Mouse (Mus musculus) limb, embryonic 14.5 days (tissue): Measurements from ENCODE around the gene Il31ra. TPM values are rescaled to one million over a fixed set of nuclear protein-coding genes. Genes with fewer than 3 reads are reported as not detected.

Experiments
- ATAC-seq: fragments of 200-750 bp; cut with Nextera tagmentation; 2 replicates; pipeline ENCODE4 v1.8.0; 2017; ENCODE audit warnings: low read depth, moderate number of reproducible peaks, moderate TSS enrichment; ENCODE audit not compliant: low FRiP score
- DNase-seq: peaks from one replicate; pipeline ENCODE4 v3.0.0-alpha.2; 2015; ENCODE audit warnings: low spot score
- H3K27ac ChIP-seq: fragments of 300-500 bp; sonication (generic); replicated peaks from 2 replicates; pipeline ENCODE4 v1.5.1; 2014; ENCODE audit warnings: low read depth, mild to moderate bottlenecking, low read length, moderate library complexity, mixed read lengths
- H3K27me3 ChIP-seq: fragments of 300-500 bp; sonication (generic); 2 replicates; pipeline ENCODE4 v1.6.1; 2014; ENCODE audit warnings: low read length, mixed read lengths; ENCODE audit not compliant: control insufficient read depth, insufficient read depth
- H3K36me3 ChIP-seq: fragments of 300-500 bp; sonication (generic); 2 replicates; pipeline ENCODE4 v1.6.1; 2014; ENCODE audit warnings: mild to moderate bottlenecking, low read length, moderate library complexity, mixed read lengths; ENCODE audit not compliant: control insufficient read depth, insufficient read depth
- H3K4me1 ChIP-seq: fragments of 300-500 bp; sonication (generic); 2 replicates; pipeline ENCODE4 v1.6.1; 2014; ENCODE audit warnings: antibody characterized with exemption, low read length, mixed read lengths; ENCODE audit not compliant: control insufficient read depth, insufficient read depth
- H3K4me2 ChIP-seq: fragments of 300-500 bp; sonication (generic); replicated peaks from 2 replicates; pipeline ENCODE4 v1.6.1; 2014; ENCODE audit warnings: low read depth, mild to moderate bottlenecking, low read length, moderate library complexity; ENCODE audit not compliant: severe bottlenecking
- H3K4me3 ChIP-seq: fragments of 300-500 bp; sonication (generic); replicated peaks from 2 replicates; pipeline ENCODE4 v1.5.1; 2014; ENCODE audit warnings: low read length
- H3K9ac ChIP-seq: fragments of 300-500 bp; sonication (generic); 2 replicates; pipeline ENCODE4 v1.6.1; 2014; ENCODE audit warnings: mild to moderate bottlenecking, low read depth, low read length, moderate library complexity; ENCODE audit not compliant: severe bottlenecking
- H3K9me3 ChIP-seq: fragments of 300-500 bp; sonication (generic); 2 replicates; pipeline ENCODE4 v1.6.1; 2016; ENCODE audit warnings: low read length; ENCODE audit not compliant: control insufficient read depth
- POLR2A ChIP-seq: fragments of 200-500 bp; IDR thresholded peaks from 2 replicates; pipeline ENCODE4 v1.8.0; 2012; ENCODE audit warnings: inconsistent platforms, mild to moderate bottlenecking, moderate library complexity, borderline replicate concordance; ENCODE audit not compliant: insufficient read depth, insufficient read length; ENCODE audit errors: extremely low read depth
- WGBS: fragments of 180-500 bp; shearing (Covaris S2); extraction: QIAGEN DNeasy Blood & Tissue Kit; methylation state at CpG from one replicate; pipeline ENCODE4 v1.1.7; 2014; 5-methylcytosine and 5-hydroxymethylcytosine counted together
- polyA plus RNA-seq, 2 experiments: library from polyadenylated mRNA; depleted of rRNA in 1 of 2; stranded (reverse) in 1 of 2; unstranded in 1 of 2; fragments of >200 nt; fragmentation: Nextera tagmentation in 1 of 2; extraction: Ambion mirVana in 1 of 2; gene quantifications; 2 replicates each; pipeline versions ENCODE4 v1.2.1 to v1.2.3; 2012 to 2014

Gene Il31ra
- polyA plus RNA-seq, 2 experiments, result 0.21 to 0.38 TPM

- Histone ChIP-seq H3K4me2 (no peak overlapping the region), H3K36me3 (peaks cover 14% of the 10 kb centered on the region), H3K4me1 (peaks cover 8% of the 10 kb centered on the region; the same call in 1 of the 2 replicates), H3K27me3 (no peaks in the 10 kb centered on the region), H3K27ac (no peak overlapping the region), H3K9me3 (0 out of 2 replicates have a peak, but pooled peaks cover 3% of the 10 kb centered on the region), H3K9ac (no peak overlapping the region), H3K4me3 (no peak overlapping the region)
- WGBS, result 93% methylated on average over 9 of the region's 9 CpGs
- no peak for TF ChIP-seq POLR2A
- ATAC-seq (no peak), DNase-seq (no peak)
Measured at GRCm38 (mm10) chr13:112471201-112471600, 123.0 kb downstream of the Il31ra start.

Other genes starting within 250 kb of the Il31ra start
- 34.3 and 34.4 TPM in 2 replicates for gene Il6st, start 130.3 kb downstream of the Il31ra start, polyA plus RNA-seq (2012; rRNA removed)
- 40.3 and 42.4 TPM in 2 replicates for gene Il6st, start 130.3 kb downstream of the Il31ra start, polyA plus RNA-seq (2014; fragmentation: Nextera tagmentation; extraction: Ambion mirVana)
- 0.56 and 0.73 TPM in 2 replicates for gene Ddx4, start 58.1 kb upstream of the Il31ra start, polyA plus RNA-seq (2012; rRNA removed)
- gene Ddx4, start 58.1 kb upstream of the Il31ra start, polyA plus RNA-seq (2014; fragmentation: Nextera tagmentation; extraction: Ambion mirVana), result 0.48 and 0.96 TPM in 2 replicates
- gene Slc38a9, start 66.4 kb upstream of the Il31ra start, polyA plus RNA-seq (2012; rRNA removed), result 17.8 and 18.5 TPM in 2 replicates
- gene Slc38a9, start 66.4 kb upstream of the Il31ra start, polyA plus RNA-seq (2014; fragmentation: Nextera tagmentation; extraction: Ambion mirVana), result 16.3 and 18.3 TPM in 2 replicates
- gene Plpp1, start 206.4 kb upstream of the Il31ra start, polyA plus RNA-seq (2012; rRNA removed), result 48.8 and 52.9 TPM in 2 replicates
- gene Plpp1, start 206.4 kb upstream of the Il31ra start, polyA plus RNA-seq (2014; fragmentation: Nextera tagmentation; extraction: Ambion mirVana), result 66.0 and 70.9 TPM in 2 replicates